Mouse (Mus musculus) kidney, adult 2 months (tissue): Measurements from ENCODE around the gene Apbb1ip.

Experiments
- CTCF ChIP-seq: fragments of 200-500 bp; conservative IDR thresholded peaks from 2 replicates; pipeline ENCODE4 v1.5.1; 2011; ENCODE audit warnings: low read depth, mild to moderate bottlenecking, control low read depth, low read length, moderate library complexity, mixed read lengths; ENCODE audit not compliant: insufficient read depth, insufficient read length
- POLR2A ChIP-seq: fragments of 200-500 bp; IDR thresholded peaks from one replicate; pipeline ENCODE4 v1.6.1; 2011; ENCODE audit warnings: low read depth, low read length, control low read depth

- no peak for TF ChIP-seq CTCF
- TF ChIP-seq POLR2A, result no peak
Observed at GRCm38 (mm10) chr2:22780884-22781283, 7.0 kb downstream of the Apbb1ip start.
